Mouse (Mus musculus) thymus, adult 2 months (tissue): Measurements from ENCODE around the gene D430042O09Rik.

Experiments
- CTCF ChIP-seq: fragments of 200-500 bp; IDR thresholded peaks from 2 replicates; pipeline ENCODE4 v1.5.1; 2012; ENCODE audit warnings: mild to moderate bottlenecking, control low read depth, low read length, moderate library complexity, borderline replicate concordance; ENCODE audit not compliant: control insufficient read depth, poor library complexity, insufficient read depth; ENCODE audit errors: extremely low read depth
- POLR2A ChIP-seq: fragments of 200-500 bp; IDR thresholded peaks from 2 replicates; pipeline ENCODE4 v1.6.1; 2012; ENCODE audit warnings: mild to moderate bottlenecking, low read length, control low read depth, moderate library complexity; ENCODE audit not compliant: control insufficient read depth, poor library complexity, insufficient read depth; ENCODE audit errors: extremely low read depth

GRCm38 (mm10) chr7:125900386-125901161 lies 192.9 kb downstream of the D430042O09Rik start:
- TF ChIP-seq CTCF: no peak
- no peak for TF ChIP-seq POLR2A
